Comparison of ENCODE assay signal across 8 mouse cellular contexts in the genomic region with DNA sequence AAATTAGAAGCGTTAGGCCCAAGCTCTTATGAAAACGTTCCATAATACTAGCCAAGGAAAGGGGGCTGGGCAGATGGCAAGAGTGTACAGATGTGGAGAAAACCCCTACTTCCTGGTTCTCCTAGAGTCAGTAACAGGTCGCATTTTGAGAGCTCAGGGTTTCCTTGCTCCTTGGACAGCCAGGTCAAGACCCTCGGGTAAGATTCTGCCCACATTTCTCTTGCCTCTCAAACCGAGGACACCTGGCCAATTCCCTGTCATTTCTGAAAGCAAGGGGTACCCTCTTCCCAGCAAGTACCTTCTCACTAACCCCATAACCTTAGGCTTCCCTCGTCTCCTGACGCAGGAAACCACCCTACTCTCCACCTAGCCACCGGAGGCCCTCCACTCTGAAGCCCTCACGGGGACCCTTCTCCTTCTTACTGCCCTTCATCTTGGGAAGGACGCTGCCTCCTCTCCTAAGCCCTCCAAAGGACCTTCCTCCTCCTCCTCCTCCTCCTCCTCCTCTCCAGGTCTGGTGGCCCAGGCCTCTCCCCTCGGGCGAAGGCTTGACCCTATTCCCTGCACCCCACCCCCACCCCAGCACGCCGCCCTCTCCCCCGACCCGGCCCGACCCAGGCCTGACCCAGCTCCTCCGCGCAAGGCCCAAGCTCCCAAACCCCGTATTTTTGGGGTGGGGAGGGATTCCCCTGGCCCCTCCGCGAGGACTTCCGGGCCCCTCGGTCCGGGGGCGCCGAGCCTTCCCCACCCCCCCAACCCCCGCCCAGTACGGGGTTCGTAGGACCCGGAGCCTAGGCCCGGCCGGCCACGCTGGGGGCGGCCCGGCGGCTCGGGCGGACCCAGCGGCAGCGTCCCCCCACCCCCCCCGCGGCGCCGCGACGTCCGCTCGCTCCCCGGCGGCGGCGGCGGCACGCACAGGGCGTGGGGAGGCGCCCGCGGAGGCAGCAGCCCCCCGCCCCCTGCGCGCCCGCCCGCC. TPM values are rescaled to one million over a fixed set of nuclear protein-coding genes. Genes with fewer than 3 reads are reported as not detected.
DNase-seq lines count a peak whose midpoint lies in the region; ATAC-seq and TF ChIP-seq lines count a peak whose summit lies in the region.
"Had no signal": no experiment of that assay in that cellular context is flagged by ENCODE, and none has a peak within 500 bp of the region (broad histone marks: within the 10 kb centered on the region; RNA-seq: fewer than 3 reads in every experiment).

No protein-coding gene starts in this region.

- H3K27me3 ChIP-seq in CH12.LX (replicated peaks), result no peaks in the 10 kb centered on the region
- no peaks in the 10 kb centered on the region for H3K27me3 ChIP-seq in embryonic facial prominence, embryonic 13.5 days
- no peaks in the 10 kb centered on the region for H3K27me3 ChIP-seq in heart, embryonic 13.5 days (replicated peaks)
- no peaks in the 10 kb centered on the region for H3K27me3 ChIP-seq in megakaryocyte, embryonic 14.5 days (replicated peaks)

- peaks cover 5 to 16% of the 10 kb centered on the region in 2 experiments; a peak in 3 of 4 replicates for H3K4me1 ChIP-seq in CH12.LX (ENCODE audit: control insufficient read depth in 1 of 2, insufficient read depth in 2 of 2)
- peaks cover 22% of the 10 kb centered on the region for H3K4me1 ChIP-seq in embryonic facial prominence, embryonic 13.5 days
- peaks cover 37% of the 10 kb centered on the region for H3K4me1 ChIP-seq in heart, embryonic 13.5 days
- H3K4me1 ChIP-seq in megakaryocyte, embryonic 14.5 days, result peaks cover 58% of the 10 kb centered on the region

- no peak for TF ChIP-seq CTCF in CH12.LX (conservative IDR thresholded peaks at IDR 0.05 in 1 of 2, IDR thresholded peaks at IDR 0.05 in 1 of 2; ENCODE audit: low read depth in 2 of 2, low read length in 2 of 2)

- in situ Hi-C loops in CH12.LX (cut with MboI; ENCODE audit: low pct_ligation_motif_present, low pct_unique_long_range_greater_than_20kb, low sequenced_read_pairs), result no loop called here

- H3K4me2 ChIP-seq in CH12.LX (ENCODE audit: insufficient read depth, low read depth, poor library complexity, severe bottlenecking), result peak overlapping the region; percentile 26
- H3K4me2 ChIP-seq in embryonic facial prominence, embryonic 13.5 days, result peak overlapping the region; percentile 86
- peak overlapping the region; percentile 92 for H3K4me2 ChIP-seq in heart, embryonic 13.5 days

- ATAC-seq in activated CD4-positive, CD25-positive, alpha-beta regulatory T cell, adult 4 months, result peak; percentile 42
- ATAC-seq in embryonic facial prominence, embryonic 13.5 days (ENCODE audit: insufficient number of reproducible peaks, insufficient read depth, low FRiP score, low TSS enrichment, low read depth), result peak; percentile 74; the same call in 1 of the 2 replicates
- peak; percentile 84 for ATAC-seq in heart, embryonic 13.5 days (ENCODE audit: extremely low read depth, insufficient number of reproducible peaks, low FRiP score, low TSS enrichment)

- no peak for TF ChIP-seq RAD21 in CH12.LX (IDR thresholded peaks at IDR 0.05; ENCODE audit: low read depth, low read length)

- dilution Hi-C loops in CH12.LX (cut with MboI; ENCODE audit: extremely low pct_ligation_motif_present, extremely low pct_unique_long_range_greater_than_20kb, low sequenced_read_pairs), result no loop called here

- H3K27ac ChIP-seq in CH12.LX (ENCODE audit: insufficient read depth, low read depth), result peak overlapping the region; percentile 82
- peak overlapping the region; percentile 95 for H3K27ac ChIP-seq in embryonic facial prominence, embryonic 13.5 days
- H3K27ac ChIP-seq in heart, embryonic 13.5 days (replicated peaks), result peak overlapping the region; percentile 98

- TF ChIP-seq POLR2A in CH12.LX (IDR thresholded peaks at IDR 0.05; ENCODE audit: low read depth, low read length), result 0 out of 2 replicates have a peak, but pooled peaks have one; percentile 22

- H3K79me2 ChIP-seq in CH12.LX (replicated peaks; ENCODE audit: control insufficient read depth, extremely low read depth, insufficient read depth, poor library complexity, severe bottlenecking), result peaks cover 24% of the 10 kb centered on the region

- peaks cover 0 to 31% of the 10 kb centered on the region in 2 experiments for H3K36me3 ChIP-seq in CH12.LX (replicated peaks in 1 of 2; ENCODE audit: control insufficient read depth in 1 of 2, insufficient read depth in 1 of 2, low read length in 1 of 2)
- 0 out of 2 replicates have a peak, but pooled peaks cover 4% of the 10 kb centered on the region for H3K36me3 ChIP-seq in embryonic facial prominence, embryonic 13.5 days
- no peaks in the 10 kb centered on the region for H3K36me3 ChIP-seq in heart, embryonic 13.5 days
- peaks cover 19% of the 10 kb centered on the region for H3K36me3 ChIP-seq in megakaryocyte, embryonic 14.5 days (replicated peaks; ENCODE audit: low read length)

- TF ChIP-seq EP300 in CH12.LX (IDR thresholded peaks at IDR 0.05; ENCODE audit: low read length), result no peak

- H3K9me3 ChIP-seq in CH12.LX (replicated peaks; ENCODE audit: low read length), result peaks cover 2% of the 10 kb centered on the region
- no peaks in the 10 kb centered on the region for H3K9me3 ChIP-seq in embryonic facial prominence, embryonic 13.5 days
- H3K9me3 ChIP-seq in heart, embryonic 13.5 days, result no peaks in the 10 kb centered on the region
- no peaks in the 10 kb centered on the region for H3K9me3 ChIP-seq in megakaryocyte, embryonic 14.5 days

- WGBS in embryonic facial prominence, embryonic 13.5 days, result 2% methylated on average over 27 of the region's 64 CpGs
- 2% methylated on average over 36 of the region's 64 CpGs for WGBS in heart, embryonic 13.5 days

- peak overlapping the region; percentile 72 to 90 (median 87) for H3K4me3 ChIP-seq in CH12.LX (replicated peaks in 1 of 3; ENCODE audit: low read depth in 2 of 3, low read length in 2 of 3, poor library complexity in 1 of 3)
- peak overlapping the region; percentile 78 for H3K4me3 ChIP-seq in embryonic facial prominence, embryonic 13.5 days
- H3K4me3 ChIP-seq in heart, embryonic 13.5 days, result peak overlapping the region; percentile 68
- peak overlapping the region; percentile 92 for H3K4me3 ChIP-seq in megakaryocyte, embryonic 14.5 days (replicated peaks)

- peak overlapping the region; percentile 98 for H3K9ac ChIP-seq in CH12.LX (ENCODE audit: insufficient read depth, low read depth)
- peak overlapping the region; percentile 94 for H3K9ac ChIP-seq in embryonic facial prominence, embryonic 13.5 days
- H3K9ac ChIP-seq in heart, embryonic 13.5 days, result peak overlapping the region; percentile 99

- DNase-seq in CH12.LX (ENCODE audit: extremely low read depth), result no peak
- DNase-seq in kidney, postnatal 25 days, result peak; percentile 24 to 84
- peak; percentile 59 to 65 for DNase-seq in spleen, postnatal 10 days (ENCODE audit: low spot score in 2 of 2)

TF ChIP-seq in CH12.LX, 34 proteins besides CTCF, POLR2A, EP300 and RAD21 (continues in another document):
- TF ChIP-seq MAZ (IDR thresholded peaks at IDR 0.05; ENCODE audit: low read depth, low read length) (no peak; the same call in 1 of the 2 replicates), RCOR1 (conservative IDR thresholded peaks at IDR 0.05; ENCODE audit: low read depth, low read length) (no peak), IRF4 (IDR thresholded peaks at IDR 0.05; ENCODE audit: low read depth, low read length) (no peak), MXI1 (IDR thresholded peaks at IDR 0.05; ENCODE audit: low read depth, low read length) (no peak), BHLHE40 (IDR thresholded peaks at IDR 0.05; ENCODE audit: low read depth, low read length) (no peak), ZNF384 (IDR thresholded peaks at IDR 0.05; ENCODE audit: low read depth, low read length) (no peak), ZKSCAN1 (IDR thresholded peaks at IDR 0.05; ENCODE audit: borderline replicate concordance, low read depth, low read length) (no peak)

RNA-seq across cellular contexts. Expression of gene Gmeb1, which starts 0.7 kb away (rescaled TPM):
- total RNA-seq in CH12.LX (2012; rRNA removed) (8.8 and 9.0 TPM in 2 replicates), CH12.LX (2014; rRNA removed) (7.9 and 8.2 TPM in 2 replicates)
- polyA plus RNA-seq in CH12.LX (2012; ENCODE audit: insufficient read length, low read depth), result 18.0 and 19.3 TPM in 2 replicates
- 10 to 100 TPM; 13.8 to 13.9 TPM for polyA plus RNA-seq in activated CD4-positive, CD25-positive, alpha-beta regulatory T cell, adult 4 months (2017; shearing (Covaris generic))
- 42.6 and 46.2 TPM in 2 replicates for polyA plus RNA-seq in embryonic facial prominence, embryonic 13.5 days (2015; fragmentation: Nextera tagmentation; extraction: Ambion mirVana)
- polyA plus RNA-seq in heart, embryonic 13.5 days (2015; fragmentation: Nextera tagmentation; extraction: Ambion mirVana), result 27.5 and 28.8 TPM in 2 replicates
- polyA plus RNA-seq in megakaryocyte, embryonic 14.5 days (2012; ENCODE audit: insufficient read depth, low replicate concordance), result 7.9 and 9.0 TPM in 2 replicates

RNA-seq across cellular contexts. Expression of gene Taf12, which starts 13.5 kb away (rescaled TPM):
- total RNA-seq in CH12.LX (2012; rRNA removed) (29.8 and 40.2 TPM in 2 replicates), CH12.LX (2014; rRNA removed) (74.7 and 86.1 TPM in 2 replicates)
- 47.8 and 53.5 TPM in 2 replicates for polyA plus RNA-seq in CH12.LX (2012; ENCODE audit: insufficient read length, low read depth)
- polyA plus RNA-seq in activated CD4-positive, CD25-positive, alpha-beta regulatory T cell, adult 4 months (2017; shearing (Covaris generic)), result 10 to 100 TPM; 74.6 to 89.5 TPM
- polyA plus RNA-seq in embryonic facial prominence, embryonic 13.5 days (2015; fragmentation: Nextera tagmentation; extraction: Ambion mirVana), result 52.5 and 57.9 TPM in 2 replicates
- 26.6 and 33.6 TPM in 2 replicates for polyA plus RNA-seq in heart, embryonic 13.5 days (2015; fragmentation: Nextera tagmentation; extraction: Ambion mirVana)
- polyA plus RNA-seq in megakaryocyte, embryonic 14.5 days (2012; ENCODE audit: insufficient read depth, low replicate concordance), result 0.87 and 14.0 TPM in 2 replicates

RNA-seq across cellular contexts. Expression of gene Rab42, which starts 42.5 kb away (rescaled TPM):
- total RNA-seq in CH12.LX (2012; rRNA removed), result 0.38 and 0.51 TPM in 2 replicates
- total RNA-seq in CH12.LX (2014; rRNA removed), result not detected in 2 replicates
- 0.31 TPM in 1 of 2 replicates, not detected in the other for polyA plus RNA-seq in CH12.LX (2012; ENCODE audit: insufficient read length, low read depth)
- polyA plus RNA-seq in activated CD4-positive, CD25-positive, alpha-beta regulatory T cell, adult 4 months (2017; shearing (Covaris generic)), result not detected
- 2.1 and 2.6 TPM in 2 replicates for polyA plus RNA-seq in embryonic facial prominence, embryonic 13.5 days (2015; fragmentation: Nextera tagmentation; extraction: Ambion mirVana)
- 1.1 and 1.8 TPM in 2 replicates for polyA plus RNA-seq in heart, embryonic 13.5 days (2015; fragmentation: Nextera tagmentation; extraction: Ambion mirVana)
- polyA plus RNA-seq in megakaryocyte, embryonic 14.5 days (2012; ENCODE audit: insufficient read depth, low replicate concordance), result not detected in 2 replicates
- total RNA-seq: neutrophil, adult 5-6 weeks had no signal

RNA-seq across cellular contexts. Expression of gene Ythdf2, which starts 48.6 kb away (rescaled TPM):
- total RNA-seq in CH12.LX (2012; rRNA removed) (51.6 and 63.8 TPM in 2 replicates), CH12.LX (2014; rRNA removed) (53.3 and 56.5 TPM in 2 replicates)
- 78.3 and 79.4 TPM in 2 replicates for polyA plus RNA-seq in CH12.LX (2012; ENCODE audit: insufficient read length, low read depth)
- polyA plus RNA-seq in activated CD4-positive, CD25-positive, alpha-beta regulatory T cell, adult 4 months (2017; shearing (Covaris generic)), result 100 to 1,000 TPM in 1 of 2 experiments, 10 to 100 TPM in 1; 91.1 to 128 TPM
- polyA plus RNA-seq in embryonic facial prominence, embryonic 13.5 days (2015; fragmentation: Nextera tagmentation; extraction: Ambion mirVana), result 109 and 124 TPM in 2 replicates
- 58.8 and 60.8 TPM in 2 replicates for polyA plus RNA-seq in heart, embryonic 13.5 days (2015; fragmentation: Nextera tagmentation; extraction: Ambion mirVana)
- 15.8 and 21.1 TPM in 2 replicates for polyA plus RNA-seq in megakaryocyte, embryonic 14.5 days (2012; ENCODE audit: insufficient read depth, low replicate concordance)

Comparison
In these comparisons a context has a peak if more than half of its experiments do, and no peak if none do; other contexts are left out.
1. H3K4me2 ChIP-seq: peak in every context shown above with its lines; median percentile 92 in heart, embryonic 13.5 days; 86 in embryonic facial prominence, embryonic 13.5 days; 26 in CH12.LX.